Mouse (Mus musculus): ENCODE results near the gene Gm42715. TPM values are rescaled to one million over a fixed set of nuclear protein-coding genes. Genes with fewer than 3 reads are reported as not detected.

Gene Gm42715
- polyA plus RNA-seq, 1 experiment from 2014 or later, result 24.7 TPM

DNA sequence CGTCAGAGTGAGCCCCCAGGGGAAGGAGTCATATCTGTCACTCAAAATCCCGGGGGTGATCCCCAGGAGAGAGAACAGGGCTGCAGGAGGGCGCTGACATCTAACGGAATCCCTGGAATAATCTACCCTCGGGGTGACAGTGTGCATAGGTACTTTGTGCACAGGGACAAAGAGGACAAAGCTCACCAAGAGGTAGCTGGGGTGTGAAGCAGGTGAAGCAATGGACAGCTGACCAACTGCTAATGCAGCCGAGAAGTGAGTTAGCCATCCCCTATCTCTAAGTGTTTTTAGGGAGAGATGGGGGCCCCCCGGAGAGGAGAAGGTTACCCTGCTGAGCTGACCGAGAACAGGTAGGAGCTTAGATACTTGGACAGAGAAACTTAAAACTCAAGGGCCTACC, 94.7 kb downstream of the Gm42715 start:
- no peak overlapping the region for H3K27ac ChIP-seq (ENCODE audit: low read depth, low read length)
- H3K4me2 ChIP-seq (ENCODE audit: low read depth, low read length, severe bottlenecking), result peak overlapping the region; percentile 84
- no peak for DNase-seq (ENCODE audit: low spot score)
- H3K9ac ChIP-seq (ENCODE audit: low read length), result peak overlapping the region; percentile 97
- no peaks in the 10 kb centered on the region for H3K27me3 ChIP-seq (ENCODE audit: control insufficient read depth, insufficient read depth, low read length)
- H3K36me3 ChIP-seq (ENCODE audit: control insufficient read depth, insufficient read depth, low read length), result peaks cover 22% of the 10 kb centered on the region
- no peaks in the 10 kb centered on the region for H3K9me3 ChIP-seq (ENCODE audit: control insufficient read depth, low read length)
- 17% methylated on average over 8 of the region's 8 CpGs for WGBS
- peaks cover 14% of the 10 kb centered on the region; the same call in 1 of the 2 replicates for H3K4me1 ChIP-seq (replicated peaks; ENCODE audit: control insufficient read depth, insufficient read depth, low read length)
- no peak for ATAC-seq (replicated peaks; ENCODE audit: low FRiP score)
- peak overlapping the region; percentile 99 for H3K4me3 ChIP-seq (ENCODE audit: low read depth, low read length)

DNA sequence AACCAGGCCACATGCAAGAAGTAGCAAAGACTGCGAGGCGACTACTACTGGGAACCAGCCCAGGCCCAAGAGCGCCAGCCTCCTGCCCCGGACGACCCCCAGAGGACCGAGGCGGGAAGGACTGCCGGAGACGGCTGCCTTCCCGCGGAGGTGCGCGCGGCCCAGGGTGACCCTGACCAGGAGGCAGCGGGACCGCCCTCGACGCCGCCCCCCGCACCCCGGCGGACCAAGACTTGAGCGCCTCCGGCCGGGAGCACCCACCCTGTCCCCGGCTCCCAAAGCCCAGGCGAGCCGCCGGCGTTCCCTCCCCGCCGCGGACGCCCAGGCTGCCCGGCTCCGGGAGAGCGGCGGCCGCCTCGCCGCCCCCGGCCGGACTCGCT, 95.1 kb downstream of the Gm42715 start:
- no peaks in the 10 kb centered on the region for H3K9me3 ChIP-seq (ENCODE audit: control insufficient read depth, low read length)
- peak overlapping the region; percentile 84 for H3K4me2 ChIP-seq (ENCODE audit: low read depth, low read length, severe bottlenecking)
- ATAC-seq (replicated peaks; ENCODE audit: low FRiP score) (peak; percentile 53), DNase-seq (ENCODE audit: low spot score) (peak; percentile 81)
- H3K4me3 ChIP-seq (ENCODE audit: low read depth, low read length), result peak overlapping the region; percentile 99
- H3K27ac ChIP-seq (ENCODE audit: low read depth, low read length), result peak overlapping the region; percentile 80
- peaks cover 22% of the 10 kb centered on the region for H3K36me3 ChIP-seq (ENCODE audit: control insufficient read depth, insufficient read depth, low read length)
- peaks cover 14% of the 10 kb centered on the region; the same call in 1 of the 2 replicates for H3K4me1 ChIP-seq (replicated peaks; ENCODE audit: control insufficient read depth, insufficient read depth, low read length)
- H3K27me3 ChIP-seq (ENCODE audit: control insufficient read depth, insufficient read depth, low read length), result no peaks in the 10 kb centered on the region
- 0% methylated on average over 24 of the region's 44 CpGs for WGBS
- H3K9ac ChIP-seq (ENCODE audit: low read length), result peak overlapping the region; percentile 97

DNA sequence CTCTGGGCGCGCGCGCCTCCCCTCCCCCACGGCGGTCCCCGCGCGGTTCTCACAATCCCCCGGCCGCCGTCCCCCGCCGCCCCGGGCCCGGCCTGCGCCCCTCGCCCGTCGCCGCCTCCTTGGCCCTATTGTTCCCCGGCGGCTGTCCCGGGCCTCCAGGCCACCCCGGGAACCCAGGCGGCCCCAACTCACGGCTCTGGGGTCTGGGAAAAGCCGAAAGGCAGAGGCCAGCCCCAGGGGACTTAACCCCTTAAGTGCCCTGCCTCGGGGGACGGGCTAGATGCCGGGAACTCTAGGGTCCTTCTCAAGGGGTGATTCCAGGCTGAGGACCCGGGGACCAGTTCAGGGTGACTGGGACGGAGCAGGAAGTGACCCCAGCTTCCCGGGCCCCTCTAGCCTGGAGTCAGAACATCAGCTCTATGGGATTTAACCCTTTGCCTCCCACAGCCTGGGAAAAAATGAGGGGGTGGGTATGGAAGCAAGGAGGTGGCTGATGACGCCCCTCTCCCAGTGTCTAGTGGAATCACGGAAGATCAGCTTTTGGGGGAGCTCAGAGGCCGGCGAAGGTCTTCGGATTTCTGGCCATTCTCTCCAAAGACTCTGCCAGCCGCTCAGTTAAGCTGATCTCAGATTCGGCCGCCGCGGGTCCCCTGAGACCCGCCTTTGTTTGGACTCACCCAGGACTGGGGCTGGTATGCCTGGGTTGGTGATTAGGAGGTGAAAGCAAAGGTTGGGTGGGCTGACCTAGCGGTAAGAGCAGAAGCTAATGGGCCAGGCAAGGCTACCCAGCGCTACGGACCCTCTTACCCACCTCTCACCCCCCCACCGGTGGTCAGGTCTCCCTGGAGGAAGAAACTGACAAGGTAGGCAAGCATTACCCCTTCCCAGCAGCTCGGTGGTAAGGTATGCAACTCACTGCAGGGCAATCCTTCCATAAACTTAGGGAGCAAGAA, 95.8 kb downstream of the Gm42715 start, which contains the start of gene Zfp629:
Gene Zfp629 (minus strand): TSS at position 907 of the 953 bp plus-strand sequence.
- H3K9me3 ChIP-seq (ENCODE audit: control insufficient read depth, low read length), result no peaks in the 10 kb centered on the region
- H3K9ac ChIP-seq (ENCODE audit: low read length), result peak within 1 kb of the TSS; percentile 97
- H3K4me2 ChIP-seq (ENCODE audit: low read depth, low read length, severe bottlenecking), result peak within 1 kb of the TSS; percentile 84
- WGBS, result under 1% methylated on average over 43 of the region's 50 CpGs
- ATAC-seq (replicated peaks; ENCODE audit: low FRiP score), result peak; percentile 88
- peaks cover 19% of the 10 kb centered on the region for H3K36me3 ChIP-seq (ENCODE audit: control insufficient read depth, insufficient read depth, low read length)
- no peaks in the 10 kb centered on the region for H3K27me3 ChIP-seq (ENCODE audit: control insufficient read depth, insufficient read depth, low read length)
- H3K4me1 ChIP-seq (replicated peaks; ENCODE audit: control insufficient read depth, insufficient read depth, low read length), result peaks cover 14% of the 10 kb centered on the region; the same call in 1 of the 2 replicates
- H3K4me3 ChIP-seq (ENCODE audit: low read depth, low read length), result peak within 1 kb of the TSS; percentile 99
- H3K27ac ChIP-seq (ENCODE audit: low read depth, low read length), result peak within 1 kb of the TSS; percentile 80
- peak; percentile 90 for DNase-seq (ENCODE audit: low spot score)

DNA sequence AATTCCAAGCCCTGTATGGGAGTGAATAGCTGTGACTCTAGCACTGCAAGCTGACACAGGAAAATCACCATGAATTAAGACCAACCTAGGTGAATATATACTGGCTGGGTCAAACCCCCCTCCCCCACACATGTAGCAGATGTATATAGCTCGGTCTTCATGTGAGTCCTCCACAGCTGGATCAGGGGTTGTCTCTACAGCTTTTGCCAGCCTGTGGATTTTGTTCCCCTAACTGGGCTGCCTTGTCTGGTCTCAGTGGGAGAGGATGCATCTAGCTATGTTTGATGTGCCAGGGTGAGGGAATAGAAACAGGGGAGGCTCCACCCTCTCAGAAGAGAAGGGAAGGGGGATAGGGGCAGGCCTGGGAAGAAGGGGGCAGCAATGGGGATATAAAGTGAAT, 97.0 kb downstream of the Gm42715 start:
- Histone ChIP-seq H3K4me2 (ENCODE audit: low read depth, low read length, severe bottlenecking) (peak overlapping the region; percentile 21; the same call in 1 of the 2 replicates), H3K4me1 (replicated peaks; ENCODE audit: control insufficient read depth, insufficient read depth, low read length) (peaks cover 14% of the 10 kb centered on the region; the same call in 1 of the 2 replicates), H3K27ac (ENCODE audit: low read depth, low read length) (no peak overlapping the region), H3K36me3 (ENCODE audit: control insufficient read depth, insufficient read depth, low read length) (peaks cover 8% of the 10 kb centered on the region; the same call in 1 of the 2 replicates), H3K27me3 (ENCODE audit: control insufficient read depth, insufficient read depth, low read length) (no peaks in the 10 kb centered on the region), H3K4me3 (ENCODE audit: low read depth, low read length) (no peak overlapping the region), H3K9me3 (ENCODE audit: control insufficient read depth, low read length) (no peaks in the 10 kb centered on the region), H3K9ac (ENCODE audit: low read length) (no peak overlapping the region)
- no peak for DNase-seq (ENCODE audit: low spot score)
- ATAC-seq (replicated peaks; ENCODE audit: low FRiP score), result no peak
- 75% methylated on average over 1 of the region's 1 CpGs for WGBS

Small RNAs within 50 kb of the gene (microRNA-seq; reads per million reads assigned to microRNA genes)
- gene Gm47278 (ENCODE audit: insufficient number of aligned reads) (not detected), gene Mir7060 (ENCODE audit: insufficient number of aligned reads) (not detected)

Other genes starting within 250 kb of the Gm42715 start
- gene Sephs2, start 245.5 kb upstream of the Gm42715 start, polyA plus RNA-seq (2014; fragmentation: Nextera tagmentation; extraction: Ambion mirVana), result 86.2 and 87.0 TPM in 2 replicates
- gene Itgal, start 223.3 kb upstream of the Gm42715 start, polyA plus RNA-seq (2014; fragmentation: Nextera tagmentation; extraction: Ambion mirVana), result 0.21 and 0.29 TPM in 2 replicates
- gene Zfp768, start 174.0 kb upstream of the Gm42715 start, polyA plus RNA-seq (2014; fragmentation: Nextera tagmentation; extraction: Ambion mirVana), result 5.3 and 5.5 TPM in 2 replicates
- gene Zfp747, start 143.5 kb upstream of the Gm42715 start, polyA plus RNA-seq (2014; fragmentation: Nextera tagmentation; extraction: Ambion mirVana), result 8.5 and 8.6 TPM in 2 replicates
- 5.0 and 5.3 TPM in 2 replicates for gene 9130019O22Rik, start 132.4 kb upstream of the Gm42715 start, polyA plus RNA-seq (2014; fragmentation: Nextera tagmentation; extraction: Ambion mirVana)
- gene E430018J23Rik, start 126.0 kb upstream of the Gm42715 start, polyA plus RNA-seq (2014; fragmentation: Nextera tagmentation; extraction: Ambion mirVana), result 5.9 and 6.8 TPM in 2 replicates
- 7.2 and 7.4 TPM in 2 replicates for gene Zfp764, start 112.8 kb upstream of the Gm42715 start, polyA plus RNA-seq (2014; fragmentation: Nextera tagmentation; extraction: Ambion mirVana)
- 35.4 and 35.7 TPM in 2 replicates for gene Zfp688, start 97.5 kb upstream of the Gm42715 start, polyA plus RNA-seq (2014; fragmentation: Nextera tagmentation; extraction: Ambion mirVana)
- gene Zfp689, start 70.4 kb upstream of the Gm42715 start, polyA plus RNA-seq (2014; fragmentation: Nextera tagmentation; extraction: Ambion mirVana), result 15.7 and 16.5 TPM in 2 replicates
- gene Prr14, start 60.0 kb upstream of the Gm42715 start, polyA plus RNA-seq (2014; fragmentation: Nextera tagmentation; extraction: Ambion mirVana), result 70.7 and 77.3 TPM in 2 replicates
- 13.6 and 14.7 TPM in 2 replicates for gene Fbrs, start 40.4 kb upstream of the Gm42715 start, polyA plus RNA-seq (2014; fragmentation: Nextera tagmentation; extraction: Ambion mirVana)
- gene Srcap, start 7.6 kb upstream of the Gm42715 start, polyA plus RNA-seq (2014; fragmentation: Nextera tagmentation; extraction: Ambion mirVana), result 91.6 and 93.5 TPM in 2 replicates
- 10.2 and 13.0 TPM in 2 replicates for gene Tmem265, start 41.8 kb downstream of the Gm42715 start, polyA plus RNA-seq (2014; fragmentation: Nextera tagmentation; extraction: Ambion mirVana)
- 57.9 and 60.5 TPM in 2 replicates for gene Phkg2, start 53.8 kb downstream of the Gm42715 start, polyA plus RNA-seq (2014; fragmentation: Nextera tagmentation; extraction: Ambion mirVana)
- 13.5 and 17.7 TPM in 2 replicates for gene Ccdc189, start 69.0 kb downstream of the Gm42715 start, polyA plus RNA-seq (2014; fragmentation: Nextera tagmentation; extraction: Ambion mirVana)
- gene Rnf40, start 69.2 kb downstream of the Gm42715 start, polyA plus RNA-seq (2014; fragmentation: Nextera tagmentation; extraction: Ambion mirVana), result 59.1 and 66.3 TPM in 2 replicates
- 33.4 and 36.6 TPM in 2 replicates for gene Zfp629, start 96.2 kb downstream of the Gm42715 start, polyA plus RNA-seq (2014; fragmentation: Nextera tagmentation; extraction: Ambion mirVana)
- gene Bcl7c, start 189.3 kb downstream of the Gm42715 start, polyA plus RNA-seq (2014; fragmentation: Nextera tagmentation; extraction: Ambion mirVana), result 59.5 and 65.8 TPM in 2 replicates
- gene Ctf1, start 193.2 kb downstream of the Gm42715 start, polyA plus RNA-seq (2014; fragmentation: Nextera tagmentation; extraction: Ambion mirVana), result 7.2 and 9.5 TPM in 2 replicates
- 0.63 TPM in 1 of 2 replicates, not detected in the other for gene Ctf2, start 212.6 kb downstream of the Gm42715 start, polyA plus RNA-seq (2014; fragmentation: Nextera tagmentation; extraction: Ambion mirVana)
- 7.9 and 9.7 TPM in 2 replicates for gene Fbxl19, start 225.0 kb downstream of the Gm42715 start, polyA plus RNA-seq (2014; fragmentation: Nextera tagmentation; extraction: Ambion mirVana)